In the genomic region with DNA sequence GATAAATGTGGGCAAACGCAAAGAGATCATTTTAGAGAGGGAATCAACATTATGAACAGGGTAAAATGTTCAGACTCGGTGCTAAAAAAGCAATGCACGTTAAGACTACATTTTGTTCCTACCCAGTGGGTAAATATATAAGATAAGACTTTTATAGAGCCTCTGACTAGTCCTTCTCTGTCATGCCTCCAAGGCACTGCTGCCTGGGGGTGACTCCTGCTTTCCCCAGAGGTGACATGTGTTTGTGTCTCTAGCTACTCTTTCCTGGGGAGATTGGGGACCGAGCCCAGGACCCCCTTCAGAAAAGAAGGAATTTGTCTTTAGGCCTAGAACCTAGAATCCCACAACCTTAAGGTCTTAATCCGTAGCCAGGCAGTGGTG, we compare ENCODE assay signal across 13 mouse cellular contexts. TPM values are rescaled to one million over a fixed set of nuclear protein-coding genes. Genes with fewer than 3 reads are reported as not detected.
DNase-seq lines count a peak whose midpoint lies in the region; ATAC-seq and TF ChIP-seq lines count a peak whose summit lies in the region.
"Had no signal": no experiment of that assay in that cellular context is flagged by ENCODE, and none has a peak within 500 bp of the region (broad histone marks: within the 10 kb centered on the region; RNA-seq: fewer than 3 reads in every experiment).

No protein-coding gene starts in this region.

- no peak for DNase-seq in heart, postnatal 4 days
- DNase-seq in lung, adult 2 months: no peak
- DNase-seq in liver: peak; percentile 37
- DNase-seq in liver, postnatal 0 days: no peak
- no peak for DNase-seq in cerebellum, postnatal 25 days
- no peak for DNase-seq in gastrocnemius, adult 18-20 months (ENCODE audit: low spot score)
- DNase-seq: cerebellum, adult 8-10 months; embryo, embryonic 11 days; forebrain, postnatal 0 days; midbrain, embryonic 14.5 days; spleen, adult 18-20 months had no signal

- peaks cover 6% of the 10 kb centered on the region for H3K36me3 ChIP-seq in heart, embryonic 14.5 days (ENCODE audit: control insufficient read depth, insufficient read depth, low read length)
- H3K36me3 ChIP-seq in lung, embryonic 15.5 days: no peaks in the 10 kb centered on the region
- H3K36me3 ChIP-seq in liver, postnatal 0 days (replicated peaks; ENCODE audit: insufficient read depth, low read length): peaks cover 31% of the 10 kb centered on the region

- no peak overlapping the region for H3K4me2 ChIP-seq in heart, embryonic 14.5 days (ENCODE audit: low read length)
- no peak overlapping the region for H3K4me2 ChIP-seq in lung, embryonic 15.5 days
- peak overlapping the region; percentile 85 for H3K4me2 ChIP-seq in liver, postnatal 0 days (ENCODE audit: low read depth, low read length)

- no peak for TF ChIP-seq EP300 in liver, postnatal 0 days (IDR thresholded peaks at IDR 0.05; ENCODE audit: low read depth)

- H3K9ac ChIP-seq in heart, embryonic 14.5 days (ENCODE audit: low read length): no peak overlapping the region
- no peak overlapping the region for H3K9ac ChIP-seq in lung, embryonic 15.5 days
- H3K9ac ChIP-seq in liver, postnatal 0 days (replicated peaks): peak overlapping the region; percentile 81
- H3K9ac ChIP-seq: forebrain, postnatal 0 days had no signal

- ATAC-seq in heart, embryonic 14.5 days (ENCODE audit: insufficient number of reproducible peaks, insufficient read depth, low FRiP score, low read depth): no peak
- ATAC-seq in lung, embryonic 15.5 days (ENCODE audit: borderline replicate concordance, extremely low read depth, low FRiP score, low TSS enrichment): no peak
- ATAC-seq in liver, postnatal 0 days: no peak

- TF ChIP-seq POLR2A in lung, adult 2 months (IDR thresholded peaks at IDR 0.05; ENCODE audit: borderline replicate concordance, extremely low read depth, low read depth, low read length): no peak

- TF ChIP-seq CTCF in lung, adult 2 months (IDR thresholded peaks at IDR 0.05; ENCODE audit: insufficient read depth, low read length): no peak
- TF ChIP-seq CTCF in liver, postnatal 0 days (IDR thresholded peaks at IDR 0.05; ENCODE audit: low read depth): no peak

- WGBS in heart, embryonic 14.5 days: 73% methylated on average over 5 of the region's 5 CpGs
- WGBS in lung, embryonic 15.5 days: 73% methylated on average over 5 of the region's 5 CpGs
- 84% methylated on average over 5 of the region's 5 CpGs for WGBS in lung, adult 2 months
- WGBS in liver, postnatal 0 days (ENCODE audit: insufficient replicate concordance): 46% methylated on average over 5 of the region's 5 CpGs

- H3K27me3 ChIP-seq in heart, embryonic 14.5 days (ENCODE audit: control insufficient read depth, insufficient read depth, low read length): no peaks in the 10 kb centered on the region
- H3K27me3 ChIP-seq in lung, embryonic 15.5 days: no peaks in the 10 kb centered on the region
- H3K27me3 ChIP-seq in liver, postnatal 0 days (ENCODE audit: insufficient read depth, low read length): no peaks in the 10 kb centered on the region

- H3K9me3 ChIP-seq in heart, embryonic 14.5 days (ENCODE audit: control insufficient read depth, low read length): no peaks in the 10 kb centered on the region
- no peaks in the 10 kb centered on the region for H3K9me3 ChIP-seq in lung, embryonic 15.5 days
- no peaks in the 10 kb centered on the region for H3K9me3 ChIP-seq in liver, postnatal 0 days (ENCODE audit: low read length)

- peaks cover 48 to 50% of the 10 kb centered on the region in 2 experiments for H3K4me1 ChIP-seq in heart, embryonic 14.5 days (ENCODE audit: control insufficient read depth in 2 of 2, insufficient read depth in 2 of 2, low read length in 2 of 2)
- peaks cover 46% of the 10 kb centered on the region for H3K4me1 ChIP-seq in lung, embryonic 15.5 days
- H3K4me1 ChIP-seq in lung, adult 2 months (ENCODE audit: control insufficient read depth, insufficient read depth, low read length): peaks cover 14% of the 10 kb centered on the region
- H3K4me1 ChIP-seq in liver, postnatal 0 days (ENCODE audit: insufficient read depth): peaks cover 60% of the 10 kb centered on the region

- H3K27ac ChIP-seq in heart, embryonic 14.5 days (replicated peaks in 1 of 2; ENCODE audit: control insufficient read depth in 1 of 2, insufficient read depth in 1 of 2, low read depth in 2 of 2, low read length in 2 of 2): peak overlapping the region; percentile 69 to 86
- 0 out of 2 replicates have a peak overlapping the region, but pooled peaks have one; percentile 29 for H3K27ac ChIP-seq in lung, embryonic 15.5 days
- peak overlapping the region; percentile 94 for H3K27ac ChIP-seq in liver, postnatal 0 days (ENCODE audit: low read depth)

- H3K4me3 ChIP-seq in heart, embryonic 14.5 days (ENCODE audit: control insufficient read depth in 1 of 2, insufficient read depth in 1 of 2, low read depth in 1 of 2, low read length in 2 of 2): no peak overlapping the region
- H3K4me3 ChIP-seq in lung, embryonic 15.5 days: no peak overlapping the region
- H3K4me3 ChIP-seq in lung, adult 2 months (replicated peaks; ENCODE audit: extremely low read depth, low read depth, low read length): no peak overlapping the region
- peak overlapping the region; percentile 4 for H3K4me3 ChIP-seq in liver, postnatal 0 days (ENCODE audit: low read depth, low read length)

RNA-seq across cellular contexts. Expression of a gene that starts 18.9 kb away (rescaled TPM):
- 12.8 and 14.8 TPM in 2 replicates for polyA plus RNA-seq in heart, embryonic 14.5 days (2014; fragmentation: Nextera tagmentation; extraction: Ambion mirVana)
- 10 to 100 TPM; 19.4 to 19.8 TPM for total RNA-seq in heart, postnatal 4 days (2021)
- 5.2 and 6.3 TPM in 2 replicates for polyA plus RNA-seq in lung, embryonic 15.5 days (2015; fragmentation: Nextera tagmentation; extraction: Ambion mirVana)
- polyA plus RNA-seq in lung, adult 2 months (2012; rRNA removed): 11.1 and 13.8 TPM in 2 replicates
- 23.2 and 23.4 TPM in 2 replicates for polyA plus RNA-seq in liver, postnatal 0 days (2015; fragmentation: Nextera tagmentation; extraction: Ambion mirVana)
- 10 to 100 TPM; 83.4 to 93.7 TPM for total RNA-seq in gastrocnemius, adult 18-20 months (2021)

Comparison
In these comparisons a context has a peak if more than half of its experiments do, and no peak if none do; other contexts are left out.
1. H3K27ac ChIP-seq: peak in every context shown above with its lines; median percentile 94 in liver, postnatal 0 days; 78 in heart, embryonic 14.5 days; 29 in lung, embryonic 15.5 days.